Mouse (Mus musculus): ENCODE measurements around the gene Mtrex.

The Mtrex gene

GRCm38 (mm10) chr13:112825479-112825878, 101.7 kb downstream of the Mtrex start:
- no peak for DNase-seq (ENCODE audit: low read depth)

- DNase-seq (ENCODE audit: low read depth) = peak; percentile 10
Measured at GRCm38 (mm10) chr13:112823911-112824648, 103.1 kb downstream of the Mtrex start.

- DNase-seq (ENCODE audit: low read depth) = no peak
Measured at GRCm38 (mm10) chr13:112823236-112823910, 103.8 kb downstream of the Mtrex start.

GRCm38 (mm10) chr13:112822413-112822812, 104.8 kb downstream of the Mtrex start:
- DNase-seq (ENCODE audit: low read depth) = no peak

GRCm38 (mm10) chr13:112818125-112818524, 109.1 kb downstream of the Mtrex start:
- no peak for DNase-seq (ENCODE audit: low read depth)
